Mouse (Mus musculus) megakaryocyte, embryonic 14.5 days (primary cell): ENCODE measurements around the gene Krt4.

Experiments used
- FLI1 ChIP-seq: IDR thresholded peaks from 2 replicates; pipeline ENCODE4 v1.6.1; 2012; ENCODE audit warnings: low read length, inconsistent platforms, mixed read lengths
- GATA1 ChIP-seq: IDR thresholded peaks from 3 replicates; pipeline ENCODE4 v1.6.1; 2012; ENCODE audit warnings: mixed read lengths, low read length, inconsistent platforms, borderline replicate concordance

GRCm38 (mm10) chr15:101927340-101928080 lies 3.0 kb upstream of the Krt4 start:
- TF ChIP-seq GATA1 (no peak), FLI1 (no peak)
